Mouse (Mus musculus): ENCODE data around the gene Ins2.

DNA sequence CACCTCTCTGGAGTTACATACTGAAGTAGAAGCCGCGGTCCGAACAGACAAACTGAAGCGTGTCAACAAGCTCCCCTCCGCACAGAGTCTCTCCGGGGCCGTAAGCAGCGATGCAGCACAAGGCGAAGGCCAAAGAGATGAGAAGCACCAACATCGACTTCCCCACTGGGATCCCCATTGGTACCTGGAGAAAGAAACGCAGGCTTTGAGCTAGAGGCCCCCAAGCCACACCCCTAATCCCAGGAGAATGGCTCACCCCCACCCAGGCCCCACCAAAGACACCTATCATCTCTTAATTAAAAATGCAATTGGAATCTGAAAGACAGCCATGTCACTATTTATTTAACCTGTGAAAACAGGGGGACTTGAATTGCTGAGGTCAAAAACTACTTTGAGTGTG lies 87.5 kb downstream of the Ins2 start:
- TF ChIP-seq CTCF (IDR thresholded peaks at IDR 0.05; ENCODE audit: insufficient read depth, low read length) (no peak), POLR2A (IDR thresholded peaks at IDR 0.05; ENCODE audit: borderline replicate concordance, extremely low read depth, low read depth, low read length) (no peak)
